Mouse (Mus musculus) cerebellum, adult 11-12 months (tissue): Measurements from ENCODE around the gene Gm20388.

ENCODE experiments used
- DNase-seq: peaks from one replicate; pipeline ENCODE4 v3.0.0; 2022

Gm20388 gene

DNA sequence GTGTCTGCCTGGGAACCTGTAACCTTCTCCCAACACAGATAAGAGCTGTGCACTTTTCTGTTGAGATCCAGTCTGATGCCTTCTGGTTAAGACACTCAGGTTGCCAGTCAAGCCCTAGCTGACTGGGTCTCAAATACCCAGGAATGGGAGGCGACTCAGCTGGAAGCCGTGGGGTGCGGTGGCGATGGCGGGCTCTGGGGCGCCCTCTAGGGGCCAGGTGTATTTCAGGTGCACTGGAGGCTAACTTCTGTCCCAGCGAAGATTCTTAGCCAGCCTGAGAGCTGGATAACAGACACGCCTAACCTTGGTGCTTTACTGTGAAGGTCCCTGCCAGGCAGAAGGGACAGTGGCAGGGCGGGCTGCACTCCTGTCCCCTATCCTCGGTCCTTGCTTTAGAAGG lies 976.6 kb downstream of the Gm20388 start:
- no peak for DNase-seq

DNA sequence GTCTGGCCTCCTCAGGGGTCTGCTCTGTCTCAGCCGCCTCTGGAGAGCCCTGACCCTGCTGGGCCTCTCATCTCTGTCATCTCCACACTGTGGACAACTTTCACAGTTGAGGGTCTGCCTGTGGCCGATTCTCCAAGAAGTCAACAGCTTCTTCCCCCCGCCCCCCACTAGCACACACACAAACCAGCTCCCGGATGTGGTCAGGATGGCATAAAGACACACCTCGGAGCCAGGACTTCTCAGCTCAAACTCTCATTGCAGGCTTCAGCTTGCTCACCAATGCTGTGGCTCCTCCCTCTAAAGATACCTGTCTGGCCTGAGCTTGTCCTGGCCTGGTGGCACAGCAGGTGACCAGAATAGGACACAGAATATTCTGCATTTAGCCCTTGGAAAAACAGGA lies 977.4 kb downstream of the Gm20388 start:
- DNase-seq, result no peak

DNA sequence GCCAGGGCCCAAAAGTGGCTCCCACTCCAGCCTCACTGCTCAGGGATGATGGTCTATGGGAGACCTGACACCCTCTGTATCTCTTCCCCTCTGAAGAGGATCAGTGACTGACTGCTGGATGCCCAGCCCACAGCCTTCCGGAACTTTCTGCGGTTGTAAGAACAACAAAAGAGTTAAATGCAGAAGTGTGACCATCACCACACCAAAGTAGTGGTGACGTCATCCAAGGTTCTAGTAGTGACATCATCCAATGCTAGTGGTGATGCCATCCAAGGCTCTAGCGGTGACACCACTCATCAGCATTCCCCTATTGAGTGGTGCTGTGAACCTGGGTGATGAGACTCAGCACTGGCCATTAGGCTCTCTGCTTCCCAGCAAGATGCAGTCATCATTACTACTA lies 978.5 kb downstream of the Gm20388 start:
- no peak for DNase-seq

DNA sequence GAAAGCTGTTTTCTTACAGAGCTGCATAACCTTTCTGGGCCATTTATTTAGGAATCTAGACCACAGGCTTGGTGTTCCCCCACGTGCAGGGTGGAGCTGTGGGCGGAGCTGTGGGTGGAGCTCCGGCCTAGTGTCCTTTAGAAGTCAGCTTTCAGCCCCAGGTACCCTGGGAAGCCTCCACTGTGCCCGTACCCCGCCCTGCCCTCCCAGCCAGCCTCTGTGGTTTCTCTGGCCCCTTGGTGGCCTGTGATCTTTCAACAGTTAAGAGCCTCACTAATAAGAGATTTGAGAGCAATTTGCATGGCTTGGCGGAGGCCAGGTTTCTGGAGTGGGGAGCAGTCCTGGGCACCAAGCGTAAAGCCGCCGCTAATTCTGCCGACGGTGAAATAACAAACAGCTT lies 979.4 kb downstream of the Gm20388 start:
- no peak for DNase-seq

DNA sequence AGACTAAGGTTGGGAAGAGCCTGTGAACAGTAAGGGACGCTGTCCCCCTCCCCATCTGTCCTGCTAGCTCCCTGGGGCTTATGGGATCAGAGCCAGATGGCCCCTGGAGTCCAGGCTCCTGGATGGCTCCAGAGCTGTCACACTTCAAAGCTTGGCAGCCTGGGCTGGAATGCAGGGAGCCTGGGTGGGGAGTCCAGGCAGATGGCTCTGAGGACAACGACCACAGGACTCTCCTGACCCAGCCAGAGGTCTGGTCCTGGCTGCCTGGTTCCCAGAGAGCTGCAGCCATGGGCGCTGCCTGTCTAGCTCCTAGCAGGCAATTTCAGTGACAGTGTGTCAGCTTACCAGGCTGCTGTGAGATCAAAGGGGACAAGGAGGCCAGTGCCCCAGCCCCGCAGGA lies 984.4 kb downstream of the Gm20388 start:
- no peak for DNase-seq

DNA sequence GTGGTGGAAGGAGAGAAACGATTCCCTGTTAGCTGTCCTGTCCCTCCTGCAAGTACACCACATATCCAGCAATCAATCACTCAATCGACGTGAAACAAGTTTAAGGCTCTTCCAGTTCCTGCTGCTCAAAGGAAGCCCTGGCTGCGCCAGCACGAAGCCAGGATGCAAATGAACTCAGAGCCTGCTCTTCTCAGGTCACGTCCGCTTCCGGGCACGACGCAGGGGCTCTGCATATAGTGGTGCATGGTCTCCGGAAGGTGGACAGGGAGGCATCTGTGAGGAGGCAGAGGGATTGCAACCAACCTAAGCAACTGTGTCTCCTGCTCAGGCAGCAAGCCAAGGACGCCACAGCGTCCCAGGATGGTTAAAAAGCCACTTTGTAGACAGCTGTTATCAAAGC lies 985.0 kb downstream of the Gm20388 start:
- DNase-seq, result no peak

DNA sequence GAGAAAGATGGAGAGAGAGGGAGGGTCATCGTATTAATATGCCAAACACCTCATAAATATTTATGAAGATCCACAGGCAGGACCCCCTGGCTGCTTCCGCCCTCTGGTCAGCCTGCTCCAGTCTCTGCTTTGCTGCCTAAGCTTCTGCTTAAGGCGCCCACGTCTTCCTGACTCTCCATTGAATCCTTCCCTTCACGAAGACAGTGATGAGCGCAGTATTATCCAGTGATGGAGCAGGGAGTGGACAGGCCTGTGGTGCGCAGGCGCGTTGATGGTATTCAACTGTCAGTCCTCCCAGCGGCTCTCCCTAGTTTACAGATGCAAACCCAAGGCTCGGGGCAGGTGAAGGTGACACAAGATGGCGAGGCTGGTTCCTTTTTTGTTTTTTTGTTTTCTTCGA lies 985.6 kb downstream of the Gm20388 start:
- DNase-seq, result no peak

DNA sequence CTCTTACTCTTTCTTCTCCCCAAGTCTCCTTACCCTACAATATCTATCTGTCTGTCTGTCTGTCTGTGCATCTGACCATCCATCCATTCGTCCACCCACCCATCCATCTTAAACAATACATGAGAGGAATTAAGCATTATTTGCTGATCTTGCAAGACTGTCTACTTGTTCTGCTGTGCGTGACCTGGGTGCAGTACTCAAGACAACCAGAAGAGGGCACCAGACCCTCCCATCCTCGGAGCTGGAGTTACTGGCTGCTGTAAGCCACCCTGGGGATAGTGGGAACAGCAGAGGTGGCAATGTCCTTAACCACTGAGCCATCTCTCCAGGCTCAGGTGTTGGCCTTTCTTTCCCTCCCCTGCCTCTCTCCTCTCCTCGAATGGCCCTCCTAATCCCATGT lies 987.4 kb downstream of the Gm20388 start:
- DNase-seq, result no peak

DNA sequence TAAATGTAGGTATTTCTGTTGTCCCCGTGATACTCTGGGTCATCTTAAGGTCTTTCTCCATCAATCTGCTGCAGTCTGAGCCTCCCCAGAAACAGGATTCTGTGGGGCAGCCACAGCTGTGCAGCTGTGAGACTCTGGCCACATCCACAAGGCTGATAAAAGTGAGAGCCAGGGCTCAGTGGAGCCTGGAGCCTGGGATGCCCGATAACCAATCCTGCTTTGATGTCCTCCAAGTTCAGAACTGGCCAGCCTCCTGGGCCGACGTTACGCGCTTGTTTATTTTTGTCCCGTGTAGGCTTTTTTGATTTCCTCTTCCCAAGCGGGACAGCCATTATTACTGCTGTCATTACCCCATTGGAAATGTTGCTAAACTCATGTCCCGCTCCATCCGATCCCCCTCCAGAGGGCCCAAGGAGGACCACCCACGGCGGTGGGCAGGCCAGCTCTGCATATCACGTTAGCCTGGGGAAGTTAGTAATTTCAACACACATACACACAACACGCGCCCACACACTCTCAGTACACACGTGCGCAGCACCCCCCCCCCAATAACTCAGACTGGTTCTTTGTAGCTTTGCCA lies 988.3 kb downstream of the Gm20388 start:
- no peak for DNase-seq

DNA sequence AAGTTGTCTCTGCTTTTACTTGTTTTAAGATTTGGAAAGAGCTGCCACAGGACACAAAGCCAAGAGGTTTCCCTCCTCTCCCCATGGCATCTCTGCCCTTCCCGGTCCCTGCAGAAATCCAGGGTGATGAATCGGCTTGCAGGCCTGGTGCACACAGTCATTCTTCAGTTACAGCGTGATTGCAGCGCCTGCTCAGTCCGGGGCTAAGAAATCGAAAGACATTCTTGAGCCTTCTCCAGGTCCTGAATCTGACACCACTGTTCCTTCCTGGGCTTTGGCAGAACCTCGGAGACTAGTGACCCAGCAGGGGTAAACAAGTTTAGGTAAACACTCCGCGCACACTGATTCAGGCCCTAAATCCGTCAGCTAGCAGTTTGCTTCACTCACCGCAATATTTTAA lies 991.7 kb downstream of the Gm20388 start:
- no peak for DNase-seq

DNA sequence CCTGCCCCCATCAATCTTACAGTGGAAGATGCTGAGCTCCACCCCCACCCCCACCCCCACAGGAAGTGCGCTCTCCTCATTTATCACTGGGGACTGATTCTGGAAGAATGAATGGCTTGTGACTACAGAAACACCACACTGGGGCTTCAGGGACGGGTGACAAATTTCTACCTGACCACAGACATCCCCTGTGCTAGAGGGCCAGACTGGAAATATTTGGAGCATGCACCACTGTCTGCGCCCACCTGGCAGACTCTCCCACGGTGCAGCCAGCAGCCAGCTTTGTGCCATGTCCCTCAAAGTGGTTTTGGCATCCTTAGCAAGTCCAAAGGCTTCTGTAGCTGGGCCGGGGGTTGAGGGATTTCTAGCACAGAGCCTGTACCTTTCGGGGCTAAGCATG lies 997.0 kb downstream of the Gm20388 start:
- no peak for DNase-seq

DNA sequence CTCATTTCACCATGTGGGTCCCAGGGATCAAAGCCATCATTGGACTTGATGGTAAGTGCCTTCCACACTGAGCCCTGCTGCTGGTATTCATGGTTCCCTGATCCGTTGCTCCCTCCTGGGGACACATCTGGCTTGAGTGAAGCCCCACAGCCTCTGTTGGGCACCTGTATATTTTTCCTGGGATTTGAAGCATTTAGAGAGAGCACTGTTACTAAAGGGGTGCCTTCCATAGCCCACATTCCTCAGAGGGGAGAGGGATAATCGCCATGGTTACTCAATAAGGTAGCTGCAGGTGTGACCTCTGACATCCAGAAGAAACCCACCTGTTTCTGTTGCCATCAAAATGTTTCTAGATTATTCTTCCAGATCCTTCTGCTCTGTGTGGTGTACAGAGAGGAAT lies 1000.3 kb downstream of the Gm20388 start:
- DNase-seq, result no peak

DNA sequence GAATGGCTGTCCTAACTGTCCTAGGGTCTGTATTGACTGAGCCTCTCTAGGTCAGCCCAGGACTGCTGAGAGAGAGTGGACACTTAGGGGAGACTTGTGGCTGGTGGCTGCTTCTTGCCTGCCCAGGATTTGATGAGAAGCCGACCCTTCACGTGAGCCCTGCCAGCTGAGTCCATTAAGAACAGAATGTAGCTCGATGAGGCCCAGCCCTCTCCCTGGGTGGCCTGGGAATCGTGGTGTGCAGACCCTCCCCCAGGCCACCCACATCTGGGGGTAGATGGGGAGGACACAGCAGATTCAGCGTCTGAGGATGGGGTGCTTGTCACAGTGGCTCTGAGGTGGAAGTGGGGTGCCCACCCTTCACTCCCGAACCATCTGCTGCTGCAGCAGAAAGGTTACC lies 1001.8 kb downstream of the Gm20388 start:
- DNase-seq, result no peak

DNA sequence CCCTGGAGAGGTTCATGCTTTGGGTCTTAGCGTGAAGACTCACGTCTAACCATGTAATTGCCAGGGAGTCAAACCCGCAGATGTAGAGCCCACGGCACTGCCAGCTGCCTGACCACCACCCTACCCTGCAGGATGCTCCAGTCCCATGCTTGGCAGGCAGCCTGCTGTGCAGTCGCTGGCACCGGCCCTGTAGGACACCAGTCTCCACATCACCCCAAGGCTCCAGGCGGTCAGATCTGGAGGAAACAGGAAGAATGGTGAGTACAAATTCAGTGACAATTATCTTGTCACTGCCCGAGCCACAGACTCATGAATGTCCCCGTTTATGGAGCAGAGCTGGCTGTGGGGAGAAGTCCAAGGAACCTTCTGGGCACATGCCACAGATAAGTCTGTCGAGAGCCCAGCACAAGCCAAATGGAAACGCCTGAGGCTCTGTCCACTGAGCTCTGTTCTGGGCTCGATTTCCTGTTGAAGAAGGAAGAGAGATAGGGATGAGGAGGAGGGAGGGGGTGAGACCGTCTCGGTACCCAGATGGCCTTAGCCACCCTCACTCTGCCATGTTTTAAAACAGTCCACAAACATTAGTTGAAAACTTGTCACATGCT lies 1006.3 kb downstream of the Gm20388 start:
- DNase-seq, result no peak

DNA sequence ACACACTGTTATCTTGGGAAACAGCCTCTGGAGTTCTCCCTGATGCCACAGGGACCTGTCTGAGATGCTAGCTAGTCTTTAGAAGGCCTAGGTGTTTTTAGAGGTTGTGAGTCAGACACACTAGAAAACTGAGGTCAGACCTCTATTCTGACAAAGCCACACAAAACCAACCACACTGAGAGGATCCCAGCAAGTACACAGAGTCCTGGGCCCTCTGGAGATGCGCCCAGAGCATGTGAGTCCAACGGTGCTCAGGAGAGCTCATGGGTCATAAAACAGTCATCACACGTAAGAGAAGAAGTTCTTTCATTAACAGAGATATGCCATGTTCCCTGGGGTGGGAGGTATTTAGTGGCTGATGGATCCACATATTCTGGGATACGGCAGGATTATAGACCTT lies 1009.9 kb downstream of the Gm20388 start:
- no peak for DNase-seq

DNA sequence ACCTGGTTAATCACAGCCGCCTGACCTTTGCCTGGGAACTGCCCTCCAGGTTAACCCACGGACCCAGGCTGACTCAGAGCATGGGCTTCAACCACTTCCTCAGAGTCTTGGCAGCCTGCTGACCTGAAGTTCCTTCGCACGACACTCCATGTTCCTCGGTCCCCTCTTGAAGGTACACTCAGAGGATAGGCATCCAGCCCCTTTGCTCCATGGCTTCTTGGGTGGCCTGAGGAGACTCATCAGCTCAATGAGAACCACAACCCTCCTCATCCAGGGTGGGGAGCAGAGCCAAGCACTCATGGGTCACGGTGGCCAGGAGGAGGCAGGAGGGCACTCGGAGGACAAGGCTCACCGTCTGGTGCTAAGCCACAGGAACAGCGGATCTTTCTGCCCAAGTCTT lies 1015.6 kb downstream of the Gm20388 start:
- no peak for DNase-seq

DNA sequence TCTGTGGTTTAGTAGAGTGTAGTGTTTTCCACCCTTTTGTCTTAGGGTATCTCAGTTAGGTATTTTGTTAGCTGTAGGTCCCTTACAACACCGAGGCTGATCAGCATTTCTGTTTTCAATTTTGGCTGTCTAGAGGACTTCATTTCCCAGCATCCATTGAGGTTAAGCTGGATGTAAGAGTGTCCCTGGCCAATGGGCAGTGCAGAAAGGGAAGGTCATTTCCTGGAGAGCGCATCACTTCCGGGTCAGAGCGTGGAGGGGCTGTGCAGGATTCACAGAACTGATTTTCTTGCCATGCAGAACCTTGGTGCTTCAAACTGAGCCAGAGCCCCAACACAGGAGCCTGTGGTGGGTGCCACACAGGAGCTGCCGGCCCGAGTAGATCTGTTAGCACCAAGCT lies 1017.4 kb downstream of the Gm20388 start:
- DNase-seq, result no peak

DNA sequence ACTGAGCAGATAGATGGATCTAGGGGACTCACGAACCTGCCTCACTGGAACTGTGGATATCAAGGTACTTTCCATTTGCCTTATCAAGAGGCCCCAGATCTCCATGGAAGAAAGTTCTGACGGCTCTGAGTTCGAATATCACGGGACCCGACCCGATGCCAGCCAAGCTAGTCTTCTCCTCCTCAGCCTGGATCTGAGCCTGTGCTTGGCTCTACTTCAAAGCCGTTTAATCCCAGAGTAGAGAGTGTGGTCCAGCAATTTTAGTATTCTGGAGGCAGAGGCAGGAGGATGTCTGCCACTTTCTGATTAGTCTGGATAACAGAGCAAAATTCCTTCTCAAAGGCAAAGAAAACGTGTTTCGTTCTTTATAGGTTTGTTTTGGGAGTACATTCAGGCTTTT lies 1024.0 kb downstream of the Gm20388 start:
- no peak for DNase-seq

DNA sequence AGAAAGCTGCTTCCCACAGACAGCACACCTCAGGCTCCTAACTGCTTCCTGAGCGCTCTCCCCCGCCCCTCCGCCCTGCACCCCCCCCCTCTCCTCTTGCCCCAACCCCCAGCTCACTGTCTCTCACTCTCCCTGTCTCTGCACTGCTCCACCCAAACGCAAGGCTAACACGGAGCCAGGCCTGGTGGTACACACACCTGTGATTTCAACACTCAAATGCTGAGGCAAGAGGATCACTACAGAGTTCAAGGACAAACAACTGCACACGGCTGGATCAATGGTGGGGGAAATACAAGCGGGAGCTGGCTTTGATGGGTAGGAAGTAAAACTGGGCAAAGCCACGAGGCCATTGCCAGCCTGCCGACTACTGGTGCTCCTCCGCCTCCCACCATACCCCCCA lies 1026.0 kb downstream of the Gm20388 start:
- no peak for DNase-seq

DNA sequence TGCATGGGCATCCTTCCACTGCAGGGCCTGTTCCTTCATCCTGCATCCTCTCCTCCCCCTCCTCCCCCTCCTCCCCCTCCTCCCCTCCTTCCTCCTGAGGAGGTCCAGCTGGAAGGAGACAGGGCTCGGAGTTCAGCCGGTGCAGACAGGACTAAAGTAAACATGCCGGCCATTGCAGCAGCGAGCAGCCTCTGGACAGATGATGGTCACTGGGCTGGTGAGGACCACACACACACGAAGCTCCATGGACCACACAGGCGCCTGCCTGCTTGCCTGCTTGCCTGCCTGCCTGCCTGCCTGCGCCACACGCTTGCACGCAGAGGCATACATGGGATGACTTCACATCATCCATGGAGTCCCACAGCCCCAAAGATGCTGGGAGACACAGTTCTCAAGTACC lies 1026.8 kb downstream of the Gm20388 start:
- DNase-seq, result no peak

DNA sequence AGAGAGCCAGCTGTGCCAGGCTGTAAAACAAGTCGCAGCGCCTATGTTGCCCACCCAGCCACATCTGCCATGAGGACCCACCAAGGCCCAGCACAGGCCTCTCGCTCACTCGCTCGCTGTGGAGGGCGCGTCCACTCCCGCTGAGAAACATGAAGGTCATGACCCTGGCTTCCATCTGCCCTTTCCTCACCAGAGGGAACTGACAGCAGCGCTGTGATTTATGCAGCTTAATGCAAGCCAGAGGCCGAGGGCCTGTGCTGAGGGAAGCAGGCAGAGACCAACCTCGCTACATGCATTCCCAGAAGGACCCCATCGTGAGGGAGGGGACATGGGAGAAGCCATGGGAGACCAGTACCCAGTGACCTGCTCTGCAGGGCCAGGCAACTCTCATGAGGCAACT lies 1029.6 kb downstream of the Gm20388 start:
- no peak for DNase-seq

DNA sequence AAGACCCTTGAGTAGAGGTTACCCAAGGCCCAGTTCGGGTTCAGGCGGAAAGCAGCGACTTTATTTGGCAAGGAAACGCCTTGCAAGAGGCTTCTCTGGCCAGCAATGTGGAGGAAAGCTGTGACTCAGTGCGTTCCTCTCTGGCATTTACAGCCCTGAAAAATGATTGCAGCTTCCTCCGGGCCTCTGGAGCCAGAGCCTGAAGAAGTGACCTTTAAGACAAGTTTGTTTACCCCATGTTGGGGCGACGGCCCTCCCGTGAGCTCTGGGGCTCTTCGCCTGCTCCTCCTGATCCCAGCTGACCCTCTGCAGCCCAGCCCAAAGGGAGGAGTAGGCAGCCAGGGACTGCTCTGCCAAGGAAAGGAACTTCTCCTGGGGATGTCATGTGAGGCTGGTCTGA lies 1036.6 kb downstream of the Gm20388 start:
- DNase-seq, result no peak

DNA sequence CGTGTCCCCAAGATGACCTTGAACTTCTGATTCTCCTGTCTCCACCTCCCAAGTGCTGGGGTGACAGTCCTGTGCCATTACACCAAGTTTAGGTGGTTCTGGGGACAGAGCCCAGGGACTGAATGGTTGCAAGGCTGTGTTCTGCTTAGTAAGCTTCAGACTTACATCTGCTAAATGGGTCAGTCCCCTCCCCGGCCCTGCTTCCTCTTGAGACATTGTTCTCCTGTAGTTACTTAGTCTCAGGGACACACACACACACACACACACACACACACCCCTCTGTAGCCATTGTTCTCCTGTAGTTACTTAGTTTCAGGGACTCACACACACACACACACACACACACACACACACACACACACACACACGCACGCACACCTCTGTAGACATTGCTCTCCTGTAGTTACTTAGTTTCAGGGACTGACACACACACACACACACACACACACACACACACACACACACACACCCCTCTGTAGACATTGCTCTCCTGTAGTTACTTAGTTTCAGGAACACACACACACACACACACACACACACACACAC lies 1037.5 kb downstream of the Gm20388 start:
- DNase-seq, result no peak

DNA sequence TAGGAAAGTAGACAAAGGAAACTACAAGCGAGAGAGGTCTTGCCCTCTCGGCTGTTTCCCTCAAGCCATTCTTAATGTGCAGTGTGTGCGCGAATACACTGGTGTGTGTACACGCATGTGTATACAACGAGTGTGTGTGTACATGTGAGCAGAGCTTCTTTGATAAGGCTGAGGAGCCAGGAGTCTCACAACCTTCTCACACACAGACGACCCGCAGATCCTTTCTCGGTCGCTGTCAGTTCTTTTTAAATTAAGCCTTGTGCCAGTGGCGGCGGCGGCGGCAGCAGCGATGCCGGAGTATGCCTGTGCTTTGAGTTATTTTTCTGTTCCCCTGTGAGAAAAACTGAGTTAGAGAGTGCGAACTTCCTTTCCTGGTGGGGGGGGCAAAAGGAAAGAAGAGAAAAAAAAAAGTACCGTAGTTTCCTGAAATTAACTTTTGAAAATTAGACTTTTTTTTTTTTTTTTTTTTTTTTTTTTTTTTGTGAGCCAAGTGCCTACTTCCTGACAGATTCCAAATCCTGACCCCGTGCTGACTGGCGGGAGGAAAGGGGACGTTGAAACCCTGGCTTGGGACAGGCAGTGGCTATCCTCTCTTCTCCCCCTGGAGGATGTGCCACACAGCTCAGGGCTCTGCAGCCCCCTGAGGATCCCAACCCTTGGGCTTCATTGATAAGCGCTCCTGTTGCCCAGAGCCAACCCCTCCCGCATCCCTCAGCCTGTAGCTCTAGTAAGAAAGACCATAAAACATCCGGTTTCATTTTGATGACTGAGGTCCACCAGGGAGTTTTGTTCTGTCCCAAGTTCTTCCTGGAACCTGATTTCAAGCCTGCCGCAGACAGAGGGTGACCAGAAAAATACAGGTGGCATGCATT lies 1038.2 kb downstream of the Gm20388 start:
- DNase-seq, result no peak
